Mouse (Mus musculus) adrenal gland, adult 2 months (tissue): ENCODE measurements around the gene Kctd17. TPM values are rescaled to one million over a fixed set of nuclear protein-coding genes. Genes with fewer than 3 reads are reported as not detected.

Source experiments
- DNase-seq: peaks from one replicate; pipeline ENCODE4 v3.0.0; 2021
- polyA plus RNA-seq: library from polyadenylated mRNA; depleted of rRNA; stranded (reverse); fragments of >200 nt; gene quantifications from 2 replicates; pipeline ENCODE4 v1.2.3, GENCODE M21; 2012
- total RNA-seq, 2 experiments: library from RNA; stranded (reverse); gene quantifications; 2 replicates each; pipeline ENCODE4 v1.2.3; 2021

Gene Kctd17
- total and polyA plus RNA-seq, 3 experiments, result 81.6 to 344 (median 102) TPM

GRCm38 (mm10) chr15:78447746-78448535 lies 19.6 kb downstream of the Kctd17 start:
- peak; percentile 95 for DNase-seq

DNA sequence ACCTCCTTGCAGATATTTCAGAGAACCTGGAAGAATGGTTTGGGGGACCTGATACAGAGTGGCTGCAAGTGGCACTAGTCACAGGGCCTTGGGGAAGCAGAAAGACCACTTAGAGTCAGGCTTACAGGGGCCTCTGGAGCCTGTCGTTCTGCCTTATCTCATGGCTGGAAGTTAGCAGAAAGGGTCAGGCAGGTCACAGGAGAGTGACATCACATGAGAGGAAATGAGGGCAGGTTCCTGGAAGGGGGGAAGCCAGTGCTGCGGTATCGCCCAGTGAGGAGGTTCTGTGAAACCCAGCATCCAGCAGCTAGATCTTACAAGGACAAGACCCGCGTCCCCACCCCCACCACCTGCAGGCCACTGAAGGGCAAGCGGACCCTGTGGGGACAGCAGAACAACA lies 20.8 kb downstream of the Kctd17 start:
- no peak for DNase-seq

DNA sequence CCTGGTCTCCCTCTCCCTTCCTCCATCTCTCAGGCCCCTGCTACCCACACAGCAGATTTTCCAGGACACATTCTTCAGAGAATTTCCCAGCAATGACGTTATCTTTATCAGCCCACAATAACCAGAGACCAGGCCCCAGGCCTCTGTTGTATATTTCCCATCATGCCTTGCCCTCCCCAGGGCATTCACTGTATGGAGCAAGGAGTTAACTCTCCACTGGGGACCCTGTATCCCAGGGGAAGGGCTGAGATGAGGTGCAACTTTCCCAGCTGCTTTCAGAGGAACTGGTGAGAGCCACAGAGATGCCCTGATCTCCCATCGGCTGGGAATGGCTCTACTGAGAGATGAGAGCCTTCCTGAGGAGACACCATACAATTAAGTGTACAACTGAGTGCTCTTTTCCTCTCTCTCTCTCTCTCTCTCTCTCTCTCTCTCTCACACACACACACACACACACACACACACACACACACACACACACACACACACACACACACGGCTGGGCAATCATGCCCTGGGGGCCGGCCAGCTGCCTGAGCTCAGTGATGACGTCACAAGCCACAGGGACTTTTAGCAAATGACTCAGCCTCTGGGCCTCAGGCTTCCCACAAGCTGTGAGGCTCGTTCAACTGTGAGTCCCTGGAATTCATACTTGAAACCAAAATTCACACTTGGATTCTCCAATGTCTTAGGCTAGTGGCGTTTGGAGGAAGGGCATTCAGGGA lies 21.5 kb downstream of the Kctd17 start:
- peak; percentile 88 for DNase-seq

DNA sequence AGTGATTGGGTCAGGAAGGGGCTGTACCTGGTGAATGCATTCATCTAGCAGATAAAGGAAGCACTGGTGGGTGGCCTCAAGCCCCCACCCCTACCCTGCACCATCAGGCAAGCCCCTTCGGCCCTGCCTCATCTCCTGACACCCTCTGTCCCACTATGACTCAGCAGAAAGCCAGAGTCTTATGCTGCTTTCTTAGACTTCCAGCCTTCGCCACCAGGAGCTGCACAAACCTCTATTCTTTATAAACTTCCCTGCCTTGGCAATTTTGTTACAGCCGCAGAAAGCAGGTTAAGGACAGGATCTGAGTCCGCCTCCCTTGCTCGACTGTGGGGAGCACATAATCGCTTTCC lies 22.0 kb downstream of the Kctd17 start:
- no peak for DNase-seq

- no peak for DNase-seq
These were observed 22.8 kb downstream of the Kctd17 start for GRCm38 (mm10) chr15:78451201-78451600.

DNA sequence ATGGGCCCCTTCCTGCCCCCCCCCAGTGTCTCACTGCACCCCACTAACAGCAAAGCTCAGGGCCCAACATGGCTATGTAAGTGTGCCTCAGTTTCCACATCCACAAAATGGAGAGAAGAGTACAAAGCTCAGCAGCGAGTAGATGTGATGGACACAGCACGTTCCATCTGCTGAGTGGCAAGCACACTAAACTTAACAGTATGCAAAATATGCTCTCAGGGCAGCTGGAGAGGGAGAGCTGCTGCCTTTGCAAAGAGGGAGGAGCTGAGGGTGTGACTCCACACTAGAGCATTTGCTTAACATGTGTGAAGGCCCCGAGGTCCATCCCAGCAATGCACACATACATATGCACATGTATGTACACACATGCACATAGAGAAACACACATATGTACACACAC lies 24.6 kb downstream of the Kctd17 start:
- DNase-seq, result no peak

- peak; percentile 65 for DNase-seq
These were observed 26.8 kb downstream of the Kctd17 start for GRCm38 (mm10) chr15:78455168-78455567.

DNA sequence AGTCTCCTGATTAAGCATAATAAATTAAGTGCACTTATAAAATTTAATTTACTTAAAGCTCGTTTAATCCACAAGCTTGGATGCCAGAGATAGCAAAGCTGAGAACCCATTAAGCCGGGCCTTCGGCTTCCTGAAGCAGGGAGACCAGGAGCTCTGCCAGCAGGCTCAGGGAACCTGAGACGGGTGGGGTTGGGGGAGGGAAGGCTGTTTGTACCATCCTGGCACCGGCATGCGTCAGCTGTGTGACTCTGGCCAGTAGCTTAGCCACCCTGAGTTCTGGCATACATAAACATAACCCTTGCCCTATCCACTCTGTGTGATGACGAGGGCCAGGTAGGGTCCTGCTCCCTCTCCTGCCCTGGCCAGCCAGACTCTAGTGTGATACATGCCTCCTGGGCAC lies 27.7 kb downstream of the Kctd17 start:
- peak; percentile 25 for DNase-seq

- DNase-seq, result peak; percentile 62
These were observed 28.8 kb downstream of the Kctd17 start for GRCm38 (mm10) chr15:78457193-78457592.

GRCm38 (mm10) chr15:78462981-78463380 lies 34.6 kb downstream of the Kctd17 start:
- no peak for DNase-seq

- no peak for DNase-seq
These were observed 38.4 kb downstream of the Kctd17 start for GRCm38 (mm10) chr15:78466809-78467208.

GRCm38 (mm10) chr15:78467570-78467969 lies 39.2 kb downstream of the Kctd17 start:
- peak; percentile 70 for DNase-seq

DNA sequence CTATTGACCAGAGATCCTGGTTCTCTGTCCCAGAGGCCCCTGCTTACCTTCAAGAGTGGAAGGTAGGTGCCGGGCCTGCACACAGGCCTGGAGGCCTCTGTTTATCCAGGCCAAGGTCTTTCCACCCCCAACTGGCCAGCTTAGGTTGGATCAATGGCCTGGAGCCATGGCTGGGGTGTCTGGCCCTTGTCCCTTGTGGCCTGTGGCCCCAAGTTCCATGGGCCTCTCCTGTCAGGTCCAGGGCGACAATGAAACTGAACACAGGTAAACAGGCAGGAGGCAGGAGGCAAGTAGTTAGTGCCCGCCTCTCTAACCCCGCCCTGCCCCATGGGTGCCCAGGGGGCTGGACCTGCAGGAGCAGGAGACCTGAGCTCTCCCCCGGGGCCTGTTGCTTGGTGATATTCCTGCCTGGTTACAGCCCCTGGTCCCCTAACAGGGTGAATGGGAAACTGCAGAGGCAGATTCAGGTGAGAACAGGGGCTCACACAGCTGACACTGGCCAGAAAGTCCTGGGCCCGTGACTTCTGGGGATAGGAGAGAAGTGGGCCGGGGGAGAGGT lies 40.1 kb downstream of the Kctd17 start, which contains the start of gene Tmprss6:
Tmprss6 (minus strand) TSS at position 256 of the 559 bp plus-strand sequence.
- DNase-seq, result peak; percentile 51

DNA sequence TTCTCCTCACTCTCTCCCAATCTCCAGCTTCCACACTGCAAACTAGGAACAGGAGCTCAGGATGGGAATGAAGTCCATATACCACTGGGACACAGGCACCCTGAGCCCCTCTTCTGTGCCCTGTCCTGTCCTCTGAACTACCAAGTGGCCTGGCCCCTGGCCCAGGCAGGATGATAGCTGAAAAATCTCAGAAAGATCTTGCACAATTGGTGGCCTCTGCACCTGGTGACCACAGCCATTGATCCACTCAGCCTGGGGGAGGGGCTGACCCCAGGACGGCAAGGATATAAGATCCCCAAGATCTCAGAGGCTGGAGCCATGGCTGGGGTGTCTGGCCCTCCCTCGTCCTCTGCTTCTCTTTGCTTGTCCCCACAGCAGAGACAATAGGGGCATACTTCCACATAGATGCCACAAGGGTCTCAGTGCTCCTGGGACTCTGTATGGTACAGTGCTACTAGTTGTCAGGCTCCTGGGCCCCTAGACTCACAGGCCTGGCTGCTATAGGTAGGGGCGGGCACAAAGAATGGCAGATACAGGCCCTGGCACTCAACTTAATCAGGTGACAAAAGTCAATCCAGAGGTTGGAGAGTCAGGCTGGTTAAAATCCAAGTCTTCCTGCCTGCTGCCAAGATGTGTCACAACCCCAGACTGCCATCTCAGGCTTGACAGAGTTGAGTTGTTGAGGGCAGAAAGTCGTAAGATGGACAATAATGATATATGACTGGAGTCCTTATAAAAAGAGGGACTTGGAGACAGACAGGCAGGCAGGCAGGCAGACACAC lies 42.3 kb downstream of the Kctd17 start:
- peak; percentile 56 for DNase-seq

- DNase-seq, result no peak
These were observed 43.5 kb downstream of the Kctd17 start for GRCm38 (mm10) chr15:78471902-78472301.

GRCm38 (mm10) chr15:78473442-78473841 lies 45.1 kb downstream of the Kctd17 start:
- DNase-seq, result no peak

- DNase-seq, result peak; percentile 66
These were observed 47.3 kb downstream of the Kctd17 start for GRCm38 (mm10) chr15:78475604-78476031.

- DNase-seq, result no peak
These were observed 48.5 kb downstream of the Kctd17 start for GRCm38 (mm10) chr15:78476878-78477277.

DNA sequence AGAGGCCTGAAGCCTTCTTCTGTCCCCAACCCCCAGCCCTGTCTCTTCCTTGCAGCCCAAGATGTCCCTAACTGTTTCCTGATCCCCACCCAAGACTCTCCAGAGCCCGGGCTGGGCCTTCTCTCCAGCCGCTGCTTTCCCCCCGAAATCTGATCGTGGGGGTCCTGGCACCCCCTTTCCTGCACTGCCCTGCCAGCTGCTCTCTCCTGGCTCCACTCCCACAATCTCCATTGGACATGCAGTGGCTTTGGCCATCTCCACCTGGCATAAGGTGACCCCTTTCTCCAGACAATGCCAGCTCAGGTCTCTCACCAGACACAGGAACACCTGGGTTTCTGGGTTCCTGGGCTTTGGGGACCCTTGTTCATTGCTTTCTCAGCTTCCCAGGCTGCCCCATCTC lies 49.7 kb downstream of the Kctd17 start:
- no peak for DNase-seq

GRCm38 (mm10) chr15:78479470-78479869 lies 51.1 kb downstream of the Kctd17 start:
- no peak for DNase-seq

GRCm38 (mm10) chr15:78480111-78480510 lies 51.7 kb downstream of the Kctd17 start:
- no peak for DNase-seq

DNA sequence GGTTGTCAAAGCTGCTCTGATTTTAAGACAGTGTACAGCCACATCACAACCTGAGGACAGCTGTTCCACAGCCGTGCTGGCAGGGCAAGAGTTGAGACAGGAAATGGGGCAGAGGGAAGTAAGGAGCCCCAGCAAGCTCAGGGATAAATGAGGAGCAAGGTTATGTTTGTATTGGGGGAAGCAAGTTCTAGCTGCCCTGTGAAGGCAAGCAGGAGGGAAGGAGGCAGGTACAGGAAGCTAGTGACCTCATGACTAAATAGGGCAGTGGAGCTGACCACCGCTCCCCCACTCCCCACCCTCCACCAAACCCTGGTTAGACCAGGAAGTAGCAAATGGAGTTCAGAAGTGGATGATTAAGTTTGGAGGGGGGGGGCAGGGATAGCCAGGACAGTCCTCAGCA lies 52.6 kb downstream of the Kctd17 start:
- DNase-seq, result no peak
